Mouse (Mus musculus): ENCODE data around the gene Krit1. TPM values are rescaled to one million over a fixed set of nuclear protein-coding genes. Genes with fewer than 3 reads are reported as not detected.

Gene Krit1
- 12.3 and 13.2 TPM in 2 replicates for polyA plus RNA-seq (2021; fragmentation: Nextera tagmentation)
- long read RNA-seq, experiment 1, full-length matches to known transcripts, result 26 of 99 reads
- long read RNA-seq, experiment 1, partial matches to known transcripts, result 15 of 99 reads
- long read RNA-seq, experiment 1, other reads (novel, unspliced or antisense), result 58 of 99 reads
- long read RNA-seq, experiment 2, full-length matches to known transcripts, result 1 of 24 reads
- long read RNA-seq, experiment 2, partial matches to known transcripts, result 11 of 24 reads
- long read RNA-seq, experiment 2, other reads (novel, unspliced or antisense), result 12 of 24 reads

GRCm38 (mm10) chr5:3802433-3803291 is at the start of gene Krit1, which contains the start of gene Ankib1:
TSS of gene Krit1 (plus strand) at chr5:3803184.
TSS of gene Ankib1 (minus strand) at chr5:3802925.

GRCm38 (mm10) chr5:3845026-3845425 is 42.0 kb downstream of the Krit1 start, which contains the start of gene Lrrd1:
TSS of gene Lrrd1 (plus strand) at chr5:3845173.

GRCm38 (mm10) chr5:3893459-3894293 is 90.7 kb downstream of the Krit1 start, which contains the start of gene Mterf1a:
TSS of gene Mterf1a (minus strand) at chr5:3893933.

Other genes with a start within 250 kb of the Krit1 start
- 0.13 and 0.15 TPM in 2 replicates for gene 1700109H08Rik, start 231.6 kb upstream of the Krit1 start, polyA plus RNA-seq (2021; fragmentation: Nextera tagmentation)
- 10.4 and 13.1 TPM in 2 replicates for gene Pex1, start 207.1 kb upstream of the Krit1 start, polyA plus RNA-seq (2021; fragmentation: Nextera tagmentation)
- gene Rbm48, start 206.6 kb upstream of the Krit1 start, polyA plus RNA-seq (2021; fragmentation: Nextera tagmentation), result 8.6 and 15.5 TPM in 2 replicates
- gene Tmbim7, start 152.0 kb upstream of the Krit1 start, polyA plus RNA-seq (2021; fragmentation: Nextera tagmentation), result not detected in 2 replicates
- gene Gatad1, start 146.0 kb upstream of the Krit1 start, polyA plus RNA-seq (2021; fragmentation: Nextera tagmentation), result 116 and 189 TPM in 2 replicates
- gene Ankib1, start 259 bp upstream of the Krit1 start, polyA plus RNA-seq (2021; fragmentation: Nextera tagmentation), result 6.1 and 9.4 TPM in 2 replicates
- not detected in 2 replicates for gene Lrrd1, start 42.0 kb downstream of the Krit1 start, polyA plus RNA-seq (2021; fragmentation: Nextera tagmentation)
- 2.7 and 3.4 TPM in 2 replicates for gene Mterf1a, start 90.7 kb downstream of the Krit1 start, polyA plus RNA-seq (2021; fragmentation: Nextera tagmentation)
- gene Akap9, start 124.9 kb downstream of the Krit1 start, polyA plus RNA-seq (2021; fragmentation: Nextera tagmentation), result 73.9 and 88.5 TPM in 2 replicates

All from left cerebral cortex, adult 6 months (tissue).